Mouse (Mus musculus) gastrocnemius, postnatal 4 days (tissue): ENCODE data around the gene Sort1. TPM values are rescaled to one million over a fixed set of nuclear protein-coding genes. Genes with fewer than 3 reads are reported as not detected.
A peak's percentile ranks its signal among the peaks of the same experiment; 100 is the strongest.

Experiments used
- DNase-seq, 2 experiments: peaks; one replicate each; pipeline ENCODE4 v3.0.0; 2021 to 2022; ENCODE audit warnings: low spot score in 2 of 2, mixed read lengths in 2 of 2
- total RNA-seq, 2 experiments: library from RNA; stranded (reverse); gene quantifications; 2 replicates each; pipeline ENCODE4 v1.2.3; 2021

Sort1 gene
- total RNA-seq, 2 experiments from 2014 or later = 54.6 to 59.9 TPM

DNA sequence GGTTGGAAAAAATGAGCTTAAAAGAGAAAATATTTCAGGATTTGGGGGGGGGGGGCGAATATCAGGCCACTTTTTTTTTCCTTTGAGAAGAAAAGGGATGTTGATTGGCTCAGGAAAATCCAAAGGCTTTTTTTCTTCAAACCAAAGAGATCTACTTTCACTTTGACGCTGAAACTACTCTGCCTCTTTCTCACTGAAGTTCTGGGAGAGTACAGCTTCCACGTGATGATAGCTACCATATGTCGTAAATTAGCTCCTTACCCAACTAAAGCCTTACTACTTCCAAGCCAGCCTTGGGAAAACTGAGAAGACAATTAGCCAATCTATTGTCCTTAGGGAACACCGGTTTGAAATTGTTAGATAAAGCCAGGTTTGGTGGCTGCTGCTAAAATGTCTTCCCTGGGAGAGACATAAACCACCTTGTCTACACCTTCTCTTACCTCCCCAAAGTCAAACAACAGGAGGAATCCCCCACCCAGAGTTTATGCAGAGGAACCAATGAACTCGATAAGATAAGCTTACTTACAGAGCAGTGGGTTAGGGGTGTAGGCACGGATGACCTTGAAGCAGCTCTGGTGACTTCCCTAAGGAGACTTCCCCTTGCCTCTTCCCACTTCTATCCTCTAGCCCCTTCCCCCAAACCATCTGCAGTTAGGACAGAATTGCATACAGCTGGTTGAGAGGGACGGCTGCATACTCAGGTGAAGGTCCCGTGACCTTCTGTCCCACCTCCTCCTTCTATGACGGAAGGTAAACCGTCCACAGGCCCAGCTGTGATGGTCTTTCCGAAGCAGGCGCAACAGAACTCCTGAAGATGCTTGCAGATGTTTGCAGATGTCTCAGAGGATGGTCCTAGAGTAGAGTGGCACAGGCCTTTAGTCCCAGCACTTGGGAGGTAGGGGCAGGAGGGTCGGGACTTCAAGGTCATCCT, 98.3 kb downstream of the Sort1 start:
- no peak for DNase-seq

GRCm38 (mm10) chr3:108383485-108384354, 99.8 kb downstream of the Sort1 start, which contains the start of gene Psrc1:
TSS of gene Psrc1 (plus strand) at chr3:108383839.
- peak; percentile 78 to 88 for DNase-seq

DNA sequence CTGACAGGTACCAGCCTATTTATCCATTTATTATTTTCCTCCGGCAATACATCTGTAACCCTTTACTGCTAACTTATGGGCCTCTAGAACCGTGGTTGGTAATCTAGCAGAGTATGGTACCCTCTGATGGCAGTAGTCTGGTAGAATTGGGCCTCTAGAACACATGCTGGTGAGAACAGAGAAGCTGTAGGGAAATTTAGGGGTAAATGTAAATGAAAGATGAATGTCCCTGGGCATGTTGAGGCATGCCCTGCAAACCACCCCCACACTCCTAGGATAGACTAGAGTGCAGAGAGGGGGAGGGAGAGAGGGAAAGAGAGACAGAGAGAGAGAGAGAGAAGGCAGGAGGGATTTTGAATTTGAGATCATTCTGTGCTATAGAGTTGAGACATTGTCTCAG, 100.5 kb downstream of the Sort1 start:
- no peak for DNase-seq

- no peak for DNase-seq
Observed at GRCm38 (mm10) chr3:108386186-108386585, 102.3 kb downstream of the Sort1 start.

GRCm38 (mm10) chr3:108389111-108389545, 105.2 kb downstream of the Sort1 start:
- DNase-seq = peak; percentile 90 to 95

DNA sequence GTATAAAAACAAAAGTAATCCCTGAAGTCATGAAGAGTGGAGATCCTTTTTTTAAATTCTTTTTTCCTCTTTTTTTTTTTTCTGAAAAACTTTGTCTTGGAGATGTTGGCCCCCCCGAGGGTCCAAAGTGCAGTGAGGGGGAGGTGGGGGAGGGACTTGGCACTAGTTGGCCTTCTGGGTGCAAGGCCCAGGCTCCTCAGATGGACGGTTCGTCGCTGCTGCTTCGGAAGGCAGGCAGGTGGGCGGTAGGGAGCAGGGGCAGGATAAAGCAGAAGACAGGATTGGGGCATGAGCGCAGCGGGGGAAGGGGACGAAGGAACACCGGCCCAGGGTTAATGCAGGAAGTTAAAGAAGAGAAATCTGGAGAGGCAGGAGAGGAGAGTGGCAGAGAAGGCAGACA, 108.4 kb downstream of the Sort1 start:
- no peak for DNase-seq

DNA sequence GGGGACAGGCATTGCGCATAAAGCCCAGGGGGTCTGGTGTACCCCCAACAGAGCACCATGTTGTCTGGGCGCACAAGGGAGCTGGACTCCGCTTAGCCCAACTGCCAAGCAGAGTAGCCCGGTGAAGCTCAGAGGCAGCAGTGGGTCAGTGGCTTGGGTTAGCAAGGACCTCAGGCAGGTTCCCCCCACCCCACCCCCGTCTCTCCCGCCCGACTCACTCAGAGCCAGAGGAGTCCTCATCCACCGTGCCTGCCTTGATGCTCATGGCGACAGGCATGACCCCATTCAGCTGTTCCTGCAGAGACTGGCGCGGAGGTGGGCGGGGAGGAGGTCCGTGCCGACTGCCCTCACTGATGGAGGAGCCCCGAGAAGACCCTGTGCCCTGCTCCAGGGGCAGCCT, 108.9 kb downstream of the Sort1 start:
- no peak for DNase-seq

GRCm38 (mm10) chr3:108398281-108398680, 114.4 kb downstream of the Sort1 start:
- DNase-seq = no peak

- no peak for DNase-seq
Observed at GRCm38 (mm10) chr3:108400442-108400841, 116.6 kb downstream of the Sort1 start.

- DNase-seq = peak; percentile 73 to 86
Observed at GRCm38 (mm10) chr3:108401692-108402527, 118.0 kb downstream of the Sort1 start.

DNA sequence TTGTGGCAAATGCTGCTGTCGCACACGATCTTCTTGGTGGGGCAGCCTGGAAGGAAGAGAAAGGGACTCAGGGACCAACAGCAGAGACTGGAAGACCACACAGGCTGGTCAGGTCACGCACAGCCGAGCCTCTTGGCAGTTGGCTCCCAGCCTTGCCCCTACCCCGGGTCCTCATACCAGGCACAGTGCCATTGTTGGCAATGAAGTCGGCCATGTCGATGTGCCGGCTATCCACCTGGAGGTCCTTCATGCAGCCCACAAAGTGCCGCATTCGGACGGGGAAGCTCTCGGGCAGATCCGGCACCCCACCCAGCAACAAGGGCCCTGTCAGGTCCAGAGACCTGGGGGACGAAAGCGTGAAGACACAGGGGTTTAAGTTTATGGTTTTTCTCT, 118.6 kb downstream of the Sort1 start:
- no peak for DNase-seq

DNA sequence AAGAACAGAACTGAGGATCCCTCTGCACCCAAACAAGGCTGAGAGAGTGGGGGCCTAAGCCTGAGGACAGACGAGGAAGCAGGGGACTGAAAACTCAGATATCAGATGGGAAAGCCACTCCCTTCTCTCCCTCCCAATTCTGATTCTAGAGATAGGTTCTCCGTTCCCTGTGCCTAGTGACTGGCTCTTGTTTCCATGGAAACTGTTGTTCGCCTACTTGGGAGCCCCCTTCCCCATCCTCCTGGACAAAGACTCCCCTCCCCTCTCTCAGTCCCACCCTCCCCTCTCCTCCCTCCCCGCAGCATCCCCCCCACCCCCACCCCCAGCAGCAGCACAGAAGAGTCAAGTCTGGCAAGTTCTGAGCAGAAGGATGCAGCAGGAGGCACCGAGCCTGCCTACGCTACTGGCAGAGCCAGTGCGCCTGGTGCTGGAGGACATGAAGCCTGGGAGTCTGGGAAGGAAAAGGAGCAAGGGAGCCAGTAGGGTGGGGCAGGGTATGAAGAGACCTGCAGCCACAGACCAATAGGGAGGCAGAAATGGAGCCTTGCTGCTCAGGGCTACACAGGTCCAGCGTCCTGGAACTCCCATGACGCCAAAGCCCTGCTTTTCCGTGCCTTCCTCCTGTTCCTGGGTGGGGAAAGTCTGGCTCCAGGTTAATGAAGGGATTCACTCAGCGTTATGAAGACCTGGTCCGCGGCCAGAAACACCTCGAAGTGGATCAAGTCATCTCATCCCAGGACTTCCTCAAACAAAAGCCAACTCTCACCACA, 121.8 kb downstream of the Sort1 start:
- no peak for DNase-seq

DNA sequence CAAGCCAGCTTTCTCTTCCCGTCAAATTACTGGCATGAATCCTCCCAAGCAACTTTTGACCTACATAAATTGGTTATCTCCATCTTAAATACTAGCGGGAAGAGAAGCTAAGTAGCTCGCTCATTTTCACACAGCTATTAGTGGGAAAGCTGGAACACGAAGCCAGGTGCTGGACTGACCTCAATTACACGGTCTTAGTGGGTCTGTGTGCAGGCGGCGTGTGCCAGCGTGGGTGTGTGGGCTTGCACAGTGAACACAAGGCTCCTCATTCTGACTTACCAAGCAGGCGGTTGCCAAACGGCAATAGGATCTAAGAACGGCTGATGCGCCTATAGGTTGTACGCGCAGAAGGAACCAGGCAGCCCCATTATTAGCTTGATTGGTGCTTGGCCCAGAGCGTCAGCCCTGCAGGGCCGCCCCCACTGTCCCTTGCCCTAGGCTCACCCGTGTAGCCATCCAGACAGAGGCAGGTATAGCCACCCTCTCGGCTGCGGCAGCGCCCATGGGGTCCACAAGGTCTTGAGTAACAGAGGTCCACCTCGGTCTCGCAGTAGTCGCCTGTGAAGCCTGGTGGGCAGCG, 122.5 kb downstream of the Sort1 start:
- no peak for DNase-seq

- DNase-seq = no peak
Observed at GRCm38 (mm10) chr3:108408517-108409008, 124.7 kb downstream of the Sort1 start.

DNA sequence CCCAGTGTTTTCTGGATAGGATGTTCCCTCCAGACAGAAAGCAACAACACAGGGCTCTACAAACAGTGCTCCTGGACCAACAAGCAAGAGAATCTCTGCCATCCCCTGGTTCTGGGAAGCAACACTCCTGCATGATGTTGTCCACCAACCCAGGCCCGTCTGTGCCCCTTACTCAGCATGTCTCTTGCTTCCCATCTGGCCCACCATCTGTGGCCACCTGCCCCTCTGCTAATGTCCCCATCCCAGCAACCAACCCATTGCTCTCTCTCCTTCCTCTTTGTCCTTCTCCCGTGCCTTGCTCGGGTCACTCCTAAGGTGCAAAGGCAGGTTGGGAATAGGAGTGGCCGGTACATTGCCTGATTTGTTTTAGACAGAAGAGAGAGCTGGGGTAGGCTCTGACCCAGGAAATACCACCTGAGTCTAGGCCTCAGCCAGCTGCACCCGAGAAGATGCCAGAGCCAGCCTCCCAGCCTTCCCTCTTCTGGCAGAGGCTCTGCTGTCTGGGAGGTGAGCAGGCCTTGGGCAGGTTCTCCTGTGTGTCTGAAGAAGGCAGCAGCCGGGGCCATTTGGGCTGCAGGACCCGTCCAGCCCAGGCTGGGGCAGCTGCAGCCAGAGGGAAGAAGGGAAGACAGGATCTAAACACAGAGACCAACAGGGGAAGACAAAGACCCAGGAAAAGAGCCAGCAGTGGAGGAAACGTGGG, 125.9 kb downstream of the Sort1 start:
- DNase-seq = no peak

DNA sequence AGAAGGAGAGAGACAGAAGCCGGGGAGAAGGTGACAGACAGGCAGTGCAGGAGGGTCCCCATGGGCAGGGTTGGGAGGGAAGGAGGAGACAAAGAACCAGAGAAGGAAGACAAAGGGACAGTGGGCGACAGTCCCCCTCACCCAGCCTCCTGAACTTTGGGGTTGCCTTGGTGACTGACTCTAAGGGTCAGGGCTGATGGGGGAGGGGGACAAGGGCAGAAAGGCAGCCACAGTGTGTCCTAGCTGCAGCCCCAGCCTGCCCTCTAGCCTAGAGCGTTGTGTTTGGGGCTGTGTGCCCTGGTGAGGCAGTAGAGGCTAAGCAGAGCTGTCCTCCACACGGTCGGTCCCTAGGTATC, 126.5 kb downstream of the Sort1 start:
- no peak for DNase-seq
